Mouse (Mus musculus): Measurements from ENCODE around the gene Capza2. TPM values are rescaled to one million over a fixed set of nuclear protein-coding genes. Genes with fewer than 3 reads are reported as not detected.

Gene Capza2
- polyA plus RNA-seq (2014; fragmentation: Illumina TruSeq; extraction: RNeasy Lipid Tissue Mini Kit (QIAGEN cat#74804); ENCODE audit: low replicate concordance): 847 TPM

GRCm38 (mm10) chr6:17635615-17636284, at the start of gene Capza2:
Gene Capza2, plus strand, starts transcription at chr6:17636234.

GRCm38 (mm10) chr6:17692647-17693046, 56.6 kb downstream of the Capza2 start, which contains the start of gene St7:
Gene St7, plus strand, starts transcription at chr6:17692933.

Other genes starting within 250 kb of the Capza2 start
- gene Met, start 172.4 kb upstream of the Capza2 start, polyA plus RNA-seq (2014; fragmentation: Illumina TruSeq; extraction: RNeasy Lipid Tissue Mini Kit (QIAGEN cat#74804); ENCODE audit: low replicate concordance): 36.9 TPM
- 6.0 TPM for gene St7, start 56.7 kb downstream of the Capza2 start, polyA plus RNA-seq (2014; fragmentation: Illumina TruSeq; extraction: RNeasy Lipid Tissue Mini Kit (QIAGEN cat#74804); ENCODE audit: low replicate concordance)